Mouse (Mus musculus) CH12.LX (cell line): ENCODE measurements around the gene Hlcs. TPM values are rescaled to one million over a fixed set of nuclear protein-coding genes. Genes with fewer than 3 reads are reported as not detected.

ENCODE experiments used
- DNase-seq: peaks from one replicate; pipeline ENCODE4 v3.0.0-alpha.2; 2013; ENCODE audit errors: extremely low read depth
- H3K27ac ChIP-seq: 2 replicates; pipeline ENCODE4 v1.5.1; 2012; ENCODE audit warnings: low read depth, mild to moderate bottlenecking, control low read depth, moderate library complexity; ENCODE audit not compliant: insufficient read depth
- H3K27me3 ChIP-seq: replicated peaks from 2 replicates; pipeline ENCODE3; 2012; ENCODE audit warnings: inconsistent platforms
- H3K36me3 ChIP-seq, 2 experiments: replicated peaks in 1 of 2; 2 replicates each; pipeline versions ENCODE3 to v1.6.1; 2012; ENCODE audit warnings: inconsistent platforms in 1 of 2, low read length in 1 of 2, mild to moderate bottlenecking in 1 of 2, mixed read lengths in 1 of 2, moderate library complexity in 1 of 2; ENCODE audit not compliant: control insufficient read depth in 1 of 2, insufficient read depth in 1 of 2
- H3K4me1 ChIP-seq, 2 experiments: 2 replicates each; pipeline ENCODE4 v1.6.1; 2012; ENCODE audit warnings: inconsistent platforms in 1 of 2, moderate library complexity in 1 of 2; ENCODE audit not compliant: insufficient read depth in 2 of 2, control insufficient read depth in 1 of 2
- H3K4me2 ChIP-seq: 2 replicates; pipeline ENCODE4 v1.6.1; 2012; ENCODE audit warnings: low read depth, mild to moderate bottlenecking, control low read depth; ENCODE audit not compliant: poor library complexity, insufficient read depth, severe bottlenecking
- H3K4me3 ChIP-seq, 3 experiments: fragments of 150-350 bp in 1 of 3; sonication (generic) in 1 of 3; replicated peaks in 1 of 3; 2 replicates each; pipeline versions ENCODE3 to v1.5.1; 2011 to 2012; ENCODE audit warnings: low read depth in 2 of 3, low read length in 2 of 3, mild to moderate bottlenecking in 2 of 3, moderate library complexity in 2 of 3, control low read depth in 1 of 3, improper control_type of control experiment in 1 of 3, inconsistent platforms in 1 of 3, mixed read lengths in 1 of 3; ENCODE audit not compliant: poor library complexity in 1 of 3
- H3K79me2 ChIP-seq: replicated peaks from 2 replicates; pipeline ENCODE4 v1.6.1; 2012; ENCODE audit warnings: mild to moderate bottlenecking, moderate library complexity; ENCODE audit not compliant: control insufficient read depth, poor library complexity, insufficient read depth, severe bottlenecking; ENCODE audit errors: extremely low read depth
- H3K9ac ChIP-seq: 2 replicates; pipeline ENCODE4 v1.6.1; 2012; ENCODE audit warnings: low read depth, mild to moderate bottlenecking, control low read depth, moderate library complexity; ENCODE audit not compliant: insufficient read depth
- H3K9me3 ChIP-seq: replicated peaks from 2 replicates; pipeline ENCODE3; 2012; ENCODE audit warnings: low read length, inconsistent platforms, mixed read lengths
- CHD1 ChIP-seq: IDR thresholded peaks from 2 replicates; pipeline ENCODE4 v1.6.1; 2012; ENCODE audit warnings: low read depth, low read length, improper control_type of control experiment, inconsistent platforms
- CTCF ChIP-seq, 2 experiments: IDR thresholded peaks in 1 of 2; conservative IDR thresholded peaks in 1 of 2; 2 replicates each; pipeline ENCODE4 v1.5.1; 2011 to 2012; ENCODE audit warnings: low read depth in 2 of 2, low read length in 2 of 2, improper control_type of control experiment in 1 of 2, inconsistent platforms in 1 of 2, mild to moderate bottlenecking in 1 of 2, moderate library complexity in 1 of 2
- E2F4 ChIP-seq: IDR thresholded peaks from 2 replicates; pipeline ENCODE4 v1.6.1; 2011; ENCODE audit warnings: low read depth, low read length, improper control_type of control experiment; ENCODE audit not compliant: insufficient replicate concordance
- ELF1 ChIP-seq: IDR thresholded peaks from 2 replicates; pipeline ENCODE4 v1.6.1; 2014; ENCODE audit warnings: low read depth, mild to moderate bottlenecking, inconsistent platforms, low read length, improper control_type of control experiment
- GABPA ChIP-seq: IDR thresholded peaks from 2 replicates; pipeline ENCODE4 v1.6.1; 2012; ENCODE audit warnings: low read depth, low read length, improper control_type of control experiment, inconsistent platforms; ENCODE audit not compliant: insufficient replicate concordance
- IRF4 ChIP-seq: IDR thresholded peaks from 2 replicates; pipeline ENCODE4 v1.6.1; 2014; ENCODE audit warnings: low read depth, mild to moderate bottlenecking, inconsistent platforms, low read length, improper control_type of control experiment
- JUND ChIP-seq: conservative IDR thresholded peaks from 2 replicates; pipeline ENCODE4 v1.6.1; 2011; ENCODE audit warnings: low read depth, low read length, improper control_type of control experiment
- MAFK ChIP-seq: IDR thresholded peaks from 2 replicates; pipeline ENCODE4 v1.6.1; 2011; ENCODE audit warnings: low read length, improper control_type of control experiment; ENCODE audit not compliant: insufficient replicate concordance
- MAX ChIP-seq: IDR thresholded peaks from 2 replicates; pipeline ENCODE4 v1.6.1; 2011; ENCODE audit warnings: low read length, improper control_type of control experiment
- MAZ ChIP-seq: IDR thresholded peaks from 2 replicates; pipeline ENCODE4 v1.6.1; 2012; ENCODE audit warnings: low read depth, mild to moderate bottlenecking, inconsistent platforms, low read length, improper control_type of control experiment, moderate library complexity
- MEF2A ChIP-seq: IDR thresholded peaks from 2 replicates; pipeline ENCODE4 v1.6.1; 2014; ENCODE audit warnings: low read depth, mild to moderate bottlenecking, inconsistent platforms, low read length, improper control_type of control experiment, borderline replicate concordance
- MXI1 ChIP-seq: IDR thresholded peaks from 2 replicates; pipeline ENCODE4 v1.6.1; 2011; ENCODE audit warnings: mild to moderate bottlenecking, low read depth, low read length, improper control_type of control experiment
- MYC ChIP-seq: IDR thresholded peaks from 2 replicates; pipeline ENCODE4 v1.6.1; 2011; ENCODE audit warnings: low read depth, mild to moderate bottlenecking, improper control_type of control experiment, low read length
- NELFE ChIP-seq: IDR thresholded peaks from 2 replicates; pipeline ENCODE4 v1.6.1; 2011; ENCODE audit warnings: low read depth, low read length, improper control_type of control experiment
- PAX5 ChIP-seq: IDR thresholded peaks from 2 replicates; pipeline ENCODE4 v1.6.1; 2012; ENCODE audit warnings: low read length, inconsistent platforms, mixed read lengths
- RCOR1 ChIP-seq: conservative IDR thresholded peaks from 2 replicates; pipeline ENCODE4 v1.6.1; 2012; ENCODE audit warnings: low read depth, mild to moderate bottlenecking, inconsistent platforms, low read length, improper control_type of control experiment
- SMC3 ChIP-seq: IDR thresholded peaks from 2 replicates; pipeline ENCODE4 v1.6.1; 2011; ENCODE audit warnings: low read depth, low read length, improper control_type of control experiment
- TBP ChIP-seq: conservative IDR thresholded peaks from 2 replicates; pipeline ENCODE4 v1.6.1; 2011; ENCODE audit warnings: low read depth, low read length, improper control_type of control experiment
- UBTF ChIP-seq: IDR thresholded peaks from 2 replicates; pipeline ENCODE4 v1.6.1; 2012; ENCODE audit warnings: low read depth, mild to moderate bottlenecking, inconsistent platforms, low read length, improper control_type of control experiment, moderate library complexity
- USF1 ChIP-seq: IDR thresholded peaks from 2 replicates; pipeline ENCODE4 v1.6.1; 2014; ENCODE audit warnings: low read depth, mild to moderate bottlenecking, inconsistent platforms, low read length, improper control_type of control experiment
- ZC3H11A ChIP-seq: IDR thresholded peaks from 2 replicates; pipeline ENCODE4 v1.6.1; 2012; ENCODE audit warnings: low read depth, mild to moderate bottlenecking, inconsistent platforms, low read length, improper control_type of control experiment
- ZKSCAN1 ChIP-seq: IDR thresholded peaks from 2 replicates; pipeline ENCODE4 v1.6.1; 2012; ENCODE audit warnings: low read depth, inconsistent platforms, low read length, improper control_type of control experiment, borderline replicate concordance
- ZMIZ1 ChIP-seq: IDR thresholded peaks from 2 replicates; pipeline ENCODE4 v1.6.1; 2012; ENCODE audit warnings: low read depth, mild to moderate bottlenecking, inconsistent platforms, low read length, improper control_type of control experiment
- ZNF384 ChIP-seq: IDR thresholded peaks from 2 replicates; pipeline ENCODE4 v1.6.1; 2012; ENCODE audit warnings: low read depth, low read length, improper control_type of control experiment, inconsistent platforms
- dilution Hi-C: fragments of 300-500 bp; cut with MboI; formaldehyde crosslinking; loops from 2 replicates; pipeline ENCODE4 v1.14.3; 2020; ENCODE audit warnings: low sequenced_read_pairs; ENCODE audit not compliant: extremely low pct_unique_long_range_greater_than_20kb, extremely low pct_ligation_motif_present
- in situ Hi-C: fragments of 300-500 bp; cut with MboI; formaldehyde crosslinking; loops from 3 replicates; pipeline ENCODE4 v1.14.3; 2019; ENCODE audit warnings: low sequenced_read_pairs, low pct_ligation_motif_present, low pct_unique_long_range_greater_than_20kb, mixed read lengths
- polyA plus RNA-seq: library from polyadenylated mRNA; unstranded; fragments of >175 nt; gene quantifications from 2 replicates; pipeline ENCODE4 v1.2.1, GENCODE M21; 2012; ENCODE audit warnings: low read depth; ENCODE audit not compliant: insufficient read length
- total RNA-seq, 2 experiments: library from RNA; depleted of rRNA; stranded (reverse); fragments of 300-350 nt in 1 of 2; fragments of >200 nt in 1 of 2; gene quantifications; 2 replicates each; pipeline ENCODE4 v1.2.3; 2012 to 2014

Hlcs gene
- total and polyA plus RNA-seq, 3 experiments = 5.3 to 12.5 (median 9.4) TPM

DNA sequence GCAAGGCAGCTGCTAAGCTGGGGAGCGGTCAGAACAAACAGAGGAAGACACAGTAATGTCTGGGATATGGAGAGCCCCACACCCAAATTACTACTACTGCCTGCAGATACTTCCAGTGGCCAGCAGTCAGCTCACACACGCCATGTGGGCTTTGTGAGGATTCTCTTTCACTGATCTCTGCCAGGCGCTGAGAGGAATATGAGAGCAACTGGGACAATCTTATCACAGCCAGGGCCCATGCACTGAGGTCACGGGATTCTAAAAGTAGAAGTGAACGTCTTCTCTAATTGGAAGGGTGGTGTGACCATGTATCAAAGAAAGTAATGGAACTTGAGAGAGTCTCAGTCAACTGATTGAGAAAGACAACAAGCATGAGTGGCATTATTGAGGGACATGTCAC is 123.1 kb downstream of the Hlcs start:
- in situ Hi-C loops = no loop called here
- Histone ChIP-seq H3K4me3 (no peak overlapping the region), H3K9me3 (no peaks in the 10 kb centered on the region), H3K36me3 (peaks cover 0 to 13% of the 10 kb centered on the region in 2 experiments), H3K79me2 (no peaks in the 10 kb centered on the region), H3K4me2 (no peak overlapping the region), H3K27ac (no peak overlapping the region), H3K4me1 (peaks cover 4 to 8% of the 10 kb centered on the region in 2 experiments), H3K9ac (no peak overlapping the region), H3K27me3 (no peaks in the 10 kb centered on the region)
- TF ChIP-seq NELFE (no peak), MXI1 (no peak), ZMIZ1 (no peak), ZKSCAN1 (no peak), ZNF384 (no peak), UBTF (no peak), MYC (no peak), ZC3H11A (no peak)
- dilution Hi-C loops = no loop called here
- DNase-seq = no peak

DNA sequence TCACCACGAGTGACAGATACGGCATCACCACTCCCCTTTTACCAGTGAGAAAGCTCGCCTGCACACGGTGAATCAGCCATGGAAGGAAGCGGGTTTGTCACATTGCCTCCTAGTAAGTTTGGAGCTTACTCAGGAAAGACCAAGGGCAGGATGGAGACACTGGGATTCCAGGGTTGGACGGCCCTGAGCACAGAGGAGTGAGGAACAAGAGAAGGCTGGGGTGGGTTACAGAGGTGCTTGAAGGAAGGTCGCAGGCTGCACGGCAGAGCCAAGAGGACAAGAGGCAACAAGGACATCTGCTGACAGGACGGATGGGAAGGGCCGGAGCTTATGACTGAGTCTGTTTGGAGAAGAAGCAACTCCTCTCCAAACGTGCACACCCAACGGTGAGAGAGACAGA is 126.8 kb downstream of the Hlcs start:
- dilution Hi-C loops = no loop called here
- peaks cover 0 to 13% of the 10 kb centered on the region in 2 experiments for H3K36me3 ChIP-seq
- no peak for TF ChIP-seq RCOR1
- TF ChIP-seq CTCF (conservative IDR thresholded peaks at IDR 0.05 in 1 of 2, IDR thresholded peaks at IDR 0.05 in 1 of 2; ENCODE audit: low read depth in 2 of 2, low read length in 2 of 2) = no peak
- no peak for TF ChIP-seq MEF2A
- no peak for TF ChIP-seq MAZ
- TF ChIP-seq JUND = no peak
- no peak for TF ChIP-seq GABPA
- TF ChIP-seq E2F4 = no peak
- no peak for TF ChIP-seq UBTF
- TF ChIP-seq SMC3 = no peak
- TF ChIP-seq MAFK = no peak
- TF ChIP-seq MAX = no peak
- no peak for TF ChIP-seq USF1
- TF ChIP-seq MXI1 = no peak
- no peak for TF ChIP-seq NELFE
- no peak for TF ChIP-seq ZKSCAN1
- TF ChIP-seq IRF4 = no peak
- no peak for TF ChIP-seq CHD1
- TF ChIP-seq ELF1 = no peak
- TF ChIP-seq TBP = no peak
- no peak for TF ChIP-seq PAX5
- no peak overlapping the region for H3K4me3 ChIP-seq
- H3K27ac ChIP-seq = no peak overlapping the region
- in situ Hi-C loops = no loop called here
- H3K27me3 ChIP-seq = no peaks in the 10 kb centered on the region
- no peaks in the 10 kb centered on the region for H3K79me2 ChIP-seq
- no peak overlapping the region for H3K4me2 ChIP-seq
- no peak for DNase-seq
- H3K9me3 ChIP-seq = no peaks in the 10 kb centered on the region
- H3K4me1 ChIP-seq = peaks cover 4 to 13% of the 10 kb centered on the region in 2 experiments
- no peak overlapping the region for H3K9ac ChIP-seq
